Mouse (Mus musculus) forebrain, postnatal 0 days (tissue): Measurements from ENCODE around the gene Frmd5. TPM values are rescaled to one million over a fixed set of nuclear protein-coding genes. Genes with fewer than 3 reads are reported as not detected.

Source experiments
- ATAC-seq: fragments of 200-750 bp; cut with Nextera tagmentation; 2 replicates; pipeline ENCODE4 v1.8.0; 2017; ENCODE audit warnings: mild to moderate bottlenecking, moderate library complexity
- DNase-seq: peaks from one replicate; pipeline ENCODE4 v3.0.0-alpha.2; 2015
- H3K27ac ChIP-seq: fragments of 300-500 bp; sonication (generic); 2 replicates; pipeline ENCODE4 v1.5.1; 2014; ENCODE audit warnings: low read depth, mild to moderate bottlenecking, antibody characterized with exemption, low read length, moderate library complexity, mixed read lengths
- H3K27me3 ChIP-seq: fragments of 300-500 bp; sonication (generic); 2 replicates; pipeline ENCODE4 v1.6.1; 2014; ENCODE audit warnings: mild to moderate bottlenecking, low read length, mixed read lengths; ENCODE audit not compliant: insufficient read depth
- H3K36me3 ChIP-seq: fragments of 300-500 bp; sonication (generic); 2 replicates; pipeline ENCODE4 v1.6.1; 2014; ENCODE audit warnings: mild to moderate bottlenecking, moderate library complexity; ENCODE audit not compliant: insufficient read depth
- H3K4me1 ChIP-seq: fragments of 300-500 bp; sonication (generic); 2 replicates; pipeline ENCODE4 v1.6.1; 2014; ENCODE audit warnings: antibody characterized with exemption; ENCODE audit not compliant: insufficient read depth
- H3K4me2 ChIP-seq: fragments of 300-500 bp; sonication (generic); 2 replicates; pipeline ENCODE4 v1.6.1; 2014; ENCODE audit warnings: low read depth, mild to moderate bottlenecking, moderate library complexity
- H3K4me3 ChIP-seq: fragments of 300-500 bp; sonication (generic); 2 replicates; pipeline ENCODE4 v1.5.1; 2014; ENCODE audit warnings: low read depth, low read length, mixed read lengths
- H3K9ac ChIP-seq: fragments of 300-500 bp; sonication (generic); 2 replicates; pipeline ENCODE4 v1.6.1; 2014; ENCODE audit warnings: mild to moderate bottlenecking
- H3K9me3 ChIP-seq: fragments of 300-500 bp; sonication (generic); 2 replicates; pipeline ENCODE4 v1.6.1; 2016; ENCODE audit warnings: low read length
- CTCF ChIP-seq: sonication (generic); IDR thresholded peaks from 2 replicates; pipeline ENCODE4 v1.5.1; 2016; ENCODE audit warnings: antibody characterized with exemption, control low read depth, low read depth
- WGBS: fragments of 180-500 bp; shearing (Covaris S2); extraction: QIAGEN DNeasy Blood & Tissue Kit; methylation state at CpG from one replicate; pipeline ENCODE4 v1.1.7; 2014; 5-methylcytosine and 5-hydroxymethylcytosine counted together
- polyA plus RNA-seq: library from polyadenylated mRNA; unstranded; fragments of >200 nt; fragmentation: Nextera tagmentation; extraction: Ambion mirVana; gene quantifications from 2 replicates; pipeline ENCODE4 v1.2.1, GENCODE M21; 2015
- total RNA-seq: library from RNA; depleted of rRNA; stranded (reverse); fragments of >200 nt; gene quantifications from 2 replicates; pipeline ENCODE4 v1.2.3, GENCODE M21; 2014; rRNA removed

Frmd5 gene
- total RNA-seq (53.3 and 54.3 TPM in 2 replicates), polyA plus RNA-seq (10.3 and 15.7 TPM in 2 replicates)

GRCm38 (mm10) chr2:121806959-121807653 is at the start of gene Frmd5:
Gene Frmd5, minus strand, starts transcription at chr2:121807087.
- peak; percentile 97 for ATAC-seq
- Histone ChIP-seq H3K4me1 (0 out of 2 replicates have a peak, but pooled peaks cover 4% of the 10 kb centered on the region), H3K9ac (peak within 1 kb of the TSS; percentile 78), H3K9me3 (no peaks in the 10 kb centered on the region), H3K27ac (peak within 1 kb of the TSS; percentile 95), H3K36me3 (no peaks in the 10 kb centered on the region), H3K4me2 (peak within 1 kb of the TSS; percentile 88), H3K4me3 (peak within 1 kb of the TSS; percentile 90), H3K27me3 (no peaks in the 10 kb centered on the region)
- peak; percentile 34 for TF ChIP-seq CTCF
- whole genome bisulfite sequencing, result 2% methylated on average over 34 of the region's 35 CpGs
- DNase-seq, result peak; percentile 96

- H3K4me2 ChIP-seq, result no peak overlapping the region
- no peak overlapping the region for H3K4me3 ChIP-seq
- TF ChIP-seq CTCF, result no peak
- WGBS, result 84% methylated on average over 3 of the region's 3 CpGs
- no peaks in the 10 kb centered on the region for H3K4me1 ChIP-seq
- H3K9me3 ChIP-seq, result no peaks in the 10 kb centered on the region
- H3K27me3 ChIP-seq, result no peaks in the 10 kb centered on the region
- DNase-seq (no peak), ATAC-seq (no peak)
- no peak overlapping the region for H3K9ac ChIP-seq
- no peaks in the 10 kb centered on the region for H3K36me3 ChIP-seq
- H3K27ac ChIP-seq, result no peak overlapping the region
These were observed 47.1 kb upstream of the Frmd5 start for GRCm38 (mm10) chr2:121853974-121854373.

- no peak for DNase-seq
- Histone ChIP-seq H3K36me3 (no peaks in the 10 kb centered on the region), H3K27ac (no peak overlapping the region), H3K9ac (no peak overlapping the region), H3K4me2 (no peak overlapping the region), H3K27me3 (no peaks in the 10 kb centered on the region), H3K9me3 (no peaks in the 10 kb centered on the region), H3K4me3 (no peak overlapping the region), H3K4me1 (no peaks in the 10 kb centered on the region)
- 80% methylated on average over 2 of the region's 2 CpGs for WGBS
- no peak for TF ChIP-seq CTCF
- no peak for ATAC-seq
These were observed 45.2 kb upstream of the Frmd5 start for GRCm38 (mm10) chr2:121852045-121852444.

GRCm38 (mm10) chr2:121846050-121846449 is 39.2 kb upstream of the Frmd5 start:
- 60% methylated on average over 8 of the region's 8 CpGs for WGBS
- Histone ChIP-seq H3K9ac (no peak overlapping the region), H3K27ac (no peak overlapping the region), H3K4me1 (no peaks in the 10 kb centered on the region), H3K27me3 (no peaks in the 10 kb centered on the region), H3K4me3 (no peak overlapping the region), H3K36me3 (no peaks in the 10 kb centered on the region), H3K4me2 (no peak overlapping the region), H3K9me3 (no peaks in the 10 kb centered on the region)
- ATAC-seq (no peak), DNase-seq (no peak)
- no peak for TF ChIP-seq CTCF

GRCm38 (mm10) chr2:121842249-121842648 is 35.4 kb upstream of the Frmd5 start:
- no peaks in the 10 kb centered on the region for H3K27me3 ChIP-seq
- H3K4me2 ChIP-seq, result no peak overlapping the region
- ATAC-seq, result no peak
- no peak overlapping the region for H3K9ac ChIP-seq
- DNase-seq, result no peak
- no peak for TF ChIP-seq CTCF
- H3K36me3 ChIP-seq, result no peaks in the 10 kb centered on the region
- H3K4me3 ChIP-seq, result no peak overlapping the region
- no peaks in the 10 kb centered on the region for H3K4me1 ChIP-seq
- H3K9me3 ChIP-seq, result 0 out of 2 replicates have a peak, but pooled peaks cover 4% of the 10 kb centered on the region
- H3K27ac ChIP-seq, result no peak overlapping the region
- WGBS, result 83% methylated on average over 3 of the region's 3 CpGs

- 0 out of 2 replicates have a peak, but pooled peaks cover 4% of the 10 kb centered on the region for H3K9me3 ChIP-seq
- TF ChIP-seq CTCF, result no peak
- H3K4me3 ChIP-seq, result no peak overlapping the region
- ATAC-seq (no peak), DNase-seq (no peak)
- H3K27me3 ChIP-seq, result no peaks in the 10 kb centered on the region
- H3K9ac ChIP-seq, result no peak overlapping the region
- no peak overlapping the region for H3K4me2 ChIP-seq
- H3K36me3 ChIP-seq, result no peaks in the 10 kb centered on the region
- no peak overlapping the region for H3K27ac ChIP-seq
- H3K4me1 ChIP-seq, result no peaks in the 10 kb centered on the region
- WGBS, result 99% methylated on average over 3 of the region's 3 CpGs
These were observed 34.6 kb upstream of the Frmd5 start for GRCm38 (mm10) chr2:121841453-121841852.

GRCm38 (mm10) chr2:121834926-121835325 is 28.0 kb upstream of the Frmd5 start:
- DNase-seq (no peak), ATAC-seq (no peak)
- no peaks in the 10 kb centered on the region for H3K4me1 ChIP-seq
- H3K27ac ChIP-seq, result no peak overlapping the region
- no peaks in the 10 kb centered on the region for H3K27me3 ChIP-seq
- no peak for TF ChIP-seq CTCF
- H3K4me3 ChIP-seq, result no peak overlapping the region
- 44% methylated on average over 3 of the region's 3 CpGs for WGBS
- no peak overlapping the region for H3K9ac ChIP-seq
- H3K9me3 ChIP-seq, result 0 out of 2 replicates have a peak, but pooled peaks cover 4% of the 10 kb centered on the region
- H3K36me3 ChIP-seq, result no peaks in the 10 kb centered on the region
- H3K4me2 ChIP-seq, result no peak overlapping the region
